Mouse (Mus musculus) MEL (cell line): ENCODE measurements around the gene Kctd19.

ENCODE experiments used
- BHLHE40 ChIP-seq: IDR thresholded peaks from 2 replicates; pipeline ENCODE4 v1.6.1; 2012; ENCODE audit warnings: low read depth, mild to moderate bottlenecking, inconsistent platforms, low read length, improper control_type of control experiment, borderline replicate concordance
- CTCF ChIP-seq, 3 experiments: IDR thresholded peaks in 2 of 3; conservative IDR thresholded peaks in 1 of 3; 2 replicates each; pipeline ENCODE4 v1.5.1; 2011 to 2012; ENCODE audit warnings: low read length in 3 of 3, low read depth in 2 of 3, mild to moderate bottlenecking in 2 of 3, improper control_type of control experiment in 1 of 3, inconsistent platforms in 1 of 3, mixed read lengths in 1 of 3, moderate library complexity in 1 of 3; ENCODE audit not compliant: control insufficient read depth in 1 of 3, insufficient read depth in 1 of 3, poor library complexity in 1 of 3, severe bottlenecking in 1 of 3
- GATA1 ChIP-seq: IDR thresholded peaks from 2 replicates; pipeline ENCODE4 v1.6.1; 2011; ENCODE audit warnings: low read depth, low read length, improper control_type of control experiment
- JUND ChIP-seq: IDR thresholded peaks from 2 replicates; pipeline ENCODE4 v1.6.1; 2011; ENCODE audit warnings: low read depth, mild to moderate bottlenecking, improper control_type of control experiment, low read length
- MAFK ChIP-seq: IDR thresholded peaks from 2 replicates; pipeline ENCODE4 v1.6.1; 2011; ENCODE audit warnings: low read depth, mild to moderate bottlenecking, low read length, improper control_type of control experiment, borderline replicate concordance
- MEF2A ChIP-seq: IDR thresholded peaks from 2 replicates; pipeline ENCODE4 v1.6.1; 2014; ENCODE audit warnings: low read depth, mild to moderate bottlenecking, inconsistent platforms, low read length, improper control_type of control experiment; ENCODE audit not compliant: poor library complexity, insufficient replicate concordance, severe bottlenecking; ENCODE audit errors: extremely low read depth
- MXI1 ChIP-seq: IDR thresholded peaks from 2 replicates; pipeline ENCODE4 v1.6.1; 2011; ENCODE audit warnings: mild to moderate bottlenecking, low read depth, low read length, improper control_type of control experiment
- POLR2A ChIP-seq, 2 experiments: IDR thresholded peaks; 2 replicates each; pipeline ENCODE4 v1.6.1; 2011 to 2012; ENCODE audit warnings: low read length in 2 of 2, mild to moderate bottlenecking in 2 of 2, control low read depth in 1 of 2, improper control_type of control experiment in 1 of 2, low read depth in 1 of 2, moderate library complexity in 1 of 2; ENCODE audit not compliant: control insufficient read depth in 1 of 2, insufficient read depth in 1 of 2, poor library complexity in 1 of 2
- POLR2AphosphoS2 ChIP-seq: IDR thresholded peaks from 2 replicates; pipeline ENCODE4 v1.6.1; 2011; ENCODE audit warnings: low read length, improper control_type of control experiment
- TCF12 ChIP-seq: IDR thresholded peaks from 2 replicates; pipeline ENCODE4 v1.6.1; 2014; ENCODE audit warnings: low read depth, mild to moderate bottlenecking, inconsistent platforms, low read length, improper control_type of control experiment, moderate library complexity
- USF2 ChIP-seq, 2 experiments: IDR thresholded peaks; 2 replicates each; pipeline ENCODE4 v1.6.1; 2011 to 2012; ENCODE audit warnings: improper control_type of control experiment in 2 of 2, low read length in 2 of 2, borderline replicate concordance in 1 of 2, inconsistent platforms in 1 of 2, low read depth in 1 of 2, mild to moderate bottlenecking in 1 of 2; ENCODE audit not compliant: insufficient read depth in 1 of 2
- ZC3H11A ChIP-seq: IDR thresholded peaks from 2 replicates; pipeline ENCODE4 v1.6.1; 2012; ENCODE audit warnings: low read depth, mild to moderate bottlenecking, inconsistent platforms, low read length, improper control_type of control experiment

DNA sequence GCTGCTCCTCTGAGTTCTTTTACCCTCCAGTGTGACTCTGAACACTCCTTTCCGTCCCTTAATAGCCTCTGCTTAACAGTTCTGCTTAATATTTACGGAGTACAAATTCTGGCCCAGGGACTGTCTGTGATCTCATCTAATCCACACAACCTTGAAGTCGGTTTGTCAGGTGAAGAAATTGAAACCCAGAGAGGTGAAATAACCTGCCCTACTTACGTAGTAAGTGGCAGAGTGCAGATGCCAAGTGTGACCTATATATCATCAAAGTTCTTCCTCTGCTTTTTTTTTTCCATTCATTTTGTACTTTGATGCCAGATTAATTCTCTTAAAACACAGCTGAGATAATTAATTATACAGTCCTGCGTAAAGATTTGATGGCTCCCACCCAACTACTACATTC is 20.8 kb upstream of the Kctd19 start:
- TF ChIP-seq CTCF (IDR thresholded peaks at IDR 0.05 in 2 of 3, conservative IDR thresholded peaks at IDR 0.05 in 1 of 3; ENCODE audit: control insufficient read depth in 1 of 3, insufficient read depth in 1 of 3, low read depth in 2 of 3, low read length in 3 of 3, poor library complexity in 1 of 3, severe bottlenecking in 1 of 3) (no peak), GATA1 (no peak), ZC3H11A (no peak), POLR2A (IDR thresholded peaks at IDR 0.05; ENCODE audit: control insufficient read depth in 1 of 2, insufficient read depth in 1 of 2, low read depth in 1 of 2, low read length in 2 of 2, poor library complexity in 1 of 2) (no peak), POLR2AphosphoS2 (no peak), MEF2A (no peak), JUND (no peak), MXI1 (no peak), MAFK (no peak), TCF12 (no peak), BHLHE40 (no peak), USF2 (IDR thresholded peaks at IDR 0.05; ENCODE audit: borderline replicate concordance in 1 of 2, insufficient read depth in 1 of 2, low read depth in 1 of 2, low read length in 2 of 2) (no peak)
